Mouse (Mus musculus): ENCODE data around the gene Apol10b. TPM values are rescaled to one million over a fixed set of nuclear protein-coding genes. Genes with fewer than 3 reads are reported as not detected.

Gene Apol10b
- polyA plus RNA-seq, 1 experiment: 1.6 TPM

DNA sequence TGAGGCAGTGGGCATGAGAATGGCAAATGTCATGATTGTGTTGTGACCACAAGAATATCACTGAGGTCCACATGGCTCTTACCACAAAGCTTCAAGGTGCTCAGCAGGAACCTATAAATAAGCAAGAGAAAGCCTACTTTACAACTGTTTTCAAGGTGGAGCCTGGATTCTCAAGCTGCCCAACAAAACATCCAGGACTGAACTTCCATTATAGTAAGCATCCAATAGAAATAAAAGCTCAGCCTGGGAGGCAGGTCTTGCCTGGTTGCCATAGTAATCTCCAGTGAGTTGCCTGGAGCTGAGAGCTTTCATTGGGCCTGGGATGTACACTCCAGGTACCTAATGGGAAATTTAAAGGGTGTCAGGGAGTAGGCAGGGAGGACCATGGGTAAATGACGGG, 3.0 kb upstream of the Apol10b start, which contains the start of gene Gm36245:
TSS of gene Gm36245 (plus strand) at position 301 of the 400 bp plus-strand sequence.
- H3ac ChIP-seq (ENCODE audit: control insufficient read depth, insufficient read length): no peak within 1 kb of the TSS
- TF ChIP-seq USF1 (IDR thresholded peaks at IDR 0.05; ENCODE audit: low read depth) (no peak), CEBPB (IDR thresholded peaks at IDR 0.05; ENCODE audit: insufficient read depth, poor library complexity, severe bottlenecking) (no peak), REST (IDR thresholded peaks at IDR 0.05; ENCODE audit: insufficient read depth, insufficient read length) (no peak), POLR2AphosphoS2 (IDR thresholded peaks at IDR 0.05; ENCODE audit: insufficient read length, low read depth) (no peak), POLR2A (IDR thresholded peaks at IDR 0.05; ENCODE audit: insufficient read length, low read depth) (no peak), E2F4 (IDR thresholded peaks at IDR 0.05; ENCODE audit: insufficient read depth) (no peak), MAX (IDR thresholded peaks at IDR 0.05; ENCODE audit: low read depth) (no peak), MYOD1 (IDR thresholded peaks at IDR 0.05; ENCODE audit: control insufficient read depth in 1 of 3, insufficient read length in 2 of 3, low read depth in 2 of 3) (no peak), SRF (IDR thresholded peaks at IDR 0.05; ENCODE audit: control insufficient read depth, insufficient read length, low read depth) (no peak), MYOG (IDR thresholded peaks at IDR 0.05; ENCODE audit: control insufficient read depth in 1 of 3, insufficient read depth in 1 of 3, insufficient read length in 2 of 3, low read depth in 2 of 3) (no peak), TCF3 (IDR thresholded peaks at IDR 0.05; ENCODE audit: insufficient read length, low read depth) (no peak), TCF12 (IDR thresholded peaks at IDR 0.05; ENCODE audit: insufficient read depth, poor library complexity, severe bottlenecking) (no peak)
- no peak within 1 kb of the TSS for H3K4me3 ChIP-seq
- no peaks in the 10 kb centered on the region for H3K27me3 ChIP-seq (ENCODE audit: control insufficient read depth, insufficient read depth, insufficient read length)
- no peaks in the 10 kb centered on the region for H3K79me2 ChIP-seq (ENCODE audit: control insufficient read depth, insufficient read depth)
- H3K36me3 ChIP-seq (ENCODE audit: control insufficient read depth, insufficient read depth): no peaks in the 10 kb centered on the region
- H3K4me2 ChIP-seq (ENCODE audit: low read depth): no peak within 1 kb of the TSS

DNA sequence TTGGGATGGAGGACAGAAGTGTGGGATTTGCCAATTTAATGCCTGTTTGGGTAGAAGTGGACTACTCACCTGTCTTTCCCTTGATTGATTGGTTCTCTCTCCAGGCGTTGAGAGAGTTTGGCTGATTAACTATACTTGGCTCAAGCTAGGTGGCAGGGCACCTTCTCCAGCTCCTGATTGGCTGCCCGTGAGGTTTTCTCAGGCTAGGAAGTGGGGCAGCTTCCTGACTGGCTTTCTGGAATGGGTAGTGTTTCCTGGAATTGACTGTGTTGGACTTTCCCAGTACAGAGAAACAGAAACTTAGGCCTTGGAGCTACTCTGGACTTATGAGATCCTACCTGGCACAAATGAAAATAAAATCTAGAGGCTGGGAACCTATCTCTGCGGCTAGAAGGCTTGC, 2.5 kb upstream of the Apol10b start:
- Histone ChIP-seq H3K4me3 (no peak overlapping the region), H3K4me2 (ENCODE audit: low read depth) (no peak overlapping the region), H3K27me3 (ENCODE audit: control insufficient read depth, insufficient read depth, insufficient read length) (no peaks in the 10 kb centered on the region), H3ac (ENCODE audit: control insufficient read depth, insufficient read length) (no peak overlapping the region), H3K36me3 (ENCODE audit: control insufficient read depth, insufficient read depth) (no peaks in the 10 kb centered on the region), H3K79me2 (ENCODE audit: control insufficient read depth, insufficient read depth) (no peaks in the 10 kb centered on the region)
- TF ChIP-seq POLR2AphosphoS2 (IDR thresholded peaks at IDR 0.05; ENCODE audit: insufficient read length, low read depth) (no peak), POLR2A (IDR thresholded peaks at IDR 0.05; ENCODE audit: insufficient read length, low read depth) (no peak), SRF (IDR thresholded peaks at IDR 0.05; ENCODE audit: control insufficient read depth, insufficient read length, low read depth) (no peak), MYOG (IDR thresholded peaks at IDR 0.05; ENCODE audit: control insufficient read depth in 1 of 3, insufficient read depth in 1 of 3, insufficient read length in 2 of 3, low read depth in 2 of 3) (no peak), TCF12 (IDR thresholded peaks at IDR 0.05; ENCODE audit: insufficient read depth, poor library complexity, severe bottlenecking) (no peak), E2F4 (IDR thresholded peaks at IDR 0.05; ENCODE audit: insufficient read depth) (no peak), TCF3 (IDR thresholded peaks at IDR 0.05; ENCODE audit: insufficient read length, low read depth) (no peak), REST (IDR thresholded peaks at IDR 0.05; ENCODE audit: insufficient read depth, insufficient read length) (no peak), MYOD1 (IDR thresholded peaks at IDR 0.05; ENCODE audit: control insufficient read depth in 1 of 3, insufficient read length in 2 of 3, low read depth in 2 of 3) (no peak), CEBPB (IDR thresholded peaks at IDR 0.05; ENCODE audit: insufficient read depth, poor library complexity, severe bottlenecking) (no peak), USF1 (IDR thresholded peaks at IDR 0.05; ENCODE audit: low read depth) (no peak), MAX (IDR thresholded peaks at IDR 0.05; ENCODE audit: low read depth) (no peak)

DNA sequence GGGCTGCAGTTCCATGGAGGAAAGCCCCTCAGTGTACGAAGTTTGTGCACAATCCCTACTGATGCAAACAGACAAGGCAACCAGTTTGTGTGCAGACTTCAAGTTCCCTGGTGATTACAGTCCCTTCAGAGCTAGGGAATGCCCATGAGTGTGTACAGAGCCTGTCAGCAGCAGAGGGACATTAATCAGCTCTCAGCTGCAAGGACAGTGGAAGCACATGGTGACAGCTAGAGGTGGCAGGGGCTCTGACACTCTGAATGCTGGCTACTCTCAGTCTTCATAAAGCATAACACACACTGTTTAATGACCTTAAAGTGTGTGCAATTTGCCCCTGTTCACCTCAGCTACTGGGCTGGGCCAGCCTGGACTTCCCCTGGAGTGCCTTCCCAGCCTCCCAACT, 2.4 kb downstream of the Apol10b start:
- Histone ChIP-seq H3ac (ENCODE audit: control insufficient read depth, insufficient read length) (no peak overlapping the region), H3K36me3 (ENCODE audit: control insufficient read depth, insufficient read depth) (no peaks in the 10 kb centered on the region), H3K4me2 (ENCODE audit: low read depth) (no peak overlapping the region), H3K27me3 (ENCODE audit: control insufficient read depth, insufficient read depth, insufficient read length) (no peaks in the 10 kb centered on the region), H3K4me3 (no peak overlapping the region), H3K79me2 (ENCODE audit: control insufficient read depth, insufficient read depth) (no peaks in the 10 kb centered on the region)
- TF ChIP-seq TCF12 (IDR thresholded peaks at IDR 0.05; ENCODE audit: insufficient read depth, poor library complexity, severe bottlenecking) (no peak), E2F4 (IDR thresholded peaks at IDR 0.05; ENCODE audit: insufficient read depth) (no peak), CEBPB (IDR thresholded peaks at IDR 0.05; ENCODE audit: insufficient read depth, poor library complexity, severe bottlenecking) (no peak), MAX (IDR thresholded peaks at IDR 0.05; ENCODE audit: low read depth) (no peak), REST (IDR thresholded peaks at IDR 0.05; ENCODE audit: insufficient read depth, insufficient read length) (no peak), USF1 (IDR thresholded peaks at IDR 0.05; ENCODE audit: low read depth) (no peak), TCF3 (IDR thresholded peaks at IDR 0.05; ENCODE audit: insufficient read length, low read depth) (no peak), MYOG (IDR thresholded peaks at IDR 0.05; ENCODE audit: control insufficient read depth in 1 of 3, insufficient read depth in 1 of 3, insufficient read length in 2 of 3, low read depth in 2 of 3) (no peak), SRF (IDR thresholded peaks at IDR 0.05; ENCODE audit: control insufficient read depth, insufficient read length, low read depth) (no peak), POLR2AphosphoS2 (IDR thresholded peaks at IDR 0.05; ENCODE audit: insufficient read length, low read depth) (no peak), MYOD1 (IDR thresholded peaks at IDR 0.05; ENCODE audit: control insufficient read depth in 1 of 3, insufficient read length in 2 of 3, low read depth in 2 of 3) (no peak), POLR2A (IDR thresholded peaks at IDR 0.05; ENCODE audit: insufficient read length, low read depth) (no peak)

DNA sequence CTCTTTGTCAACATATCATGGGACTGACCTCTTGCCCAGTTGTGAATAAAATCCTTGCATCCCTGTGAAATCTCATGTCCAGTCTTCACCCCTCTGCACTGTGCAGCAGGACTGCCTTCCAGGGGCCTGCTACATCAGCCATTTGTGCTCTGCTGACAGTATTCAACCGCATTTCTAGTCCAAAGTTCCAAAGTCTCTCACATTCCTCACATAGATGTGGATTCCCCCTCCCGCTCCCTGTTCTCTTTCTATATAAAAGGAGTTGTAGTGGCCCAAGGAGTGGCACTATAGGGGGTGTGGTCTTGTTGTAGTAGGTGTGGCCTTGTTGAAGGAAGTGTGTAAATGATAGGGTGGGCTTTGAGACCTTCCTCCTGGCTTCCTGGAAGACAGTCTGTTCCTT, 5.0 kb downstream of the Apol10b start:
- H3K4me3 ChIP-seq: no peak overlapping the region
- no peaks in the 10 kb centered on the region for H3K36me3 ChIP-seq (ENCODE audit: control insufficient read depth, insufficient read depth)
- no peak overlapping the region for H3K4me2 ChIP-seq (ENCODE audit: low read depth)
- no peaks in the 10 kb centered on the region for H3K27me3 ChIP-seq (ENCODE audit: control insufficient read depth, insufficient read depth, insufficient read length)
- H3ac ChIP-seq (ENCODE audit: control insufficient read depth, insufficient read length): no peak overlapping the region
- no peaks in the 10 kb centered on the region for H3K79me2 ChIP-seq (ENCODE audit: control insufficient read depth, insufficient read depth)
- TF ChIP-seq MYOG (IDR thresholded peaks at IDR 0.05; ENCODE audit: control insufficient read depth in 1 of 3, insufficient read depth in 1 of 3, insufficient read length in 2 of 3, low read depth in 2 of 3): no peak
- no peak for TF ChIP-seq USF1 (IDR thresholded peaks at IDR 0.05; ENCODE audit: low read depth)
- no peak for TF ChIP-seq E2F4 (IDR thresholded peaks at IDR 0.05; ENCODE audit: insufficient read depth)
- TF ChIP-seq REST (IDR thresholded peaks at IDR 0.05; ENCODE audit: insufficient read depth, insufficient read length): no peak
- no peak for TF ChIP-seq POLR2A (IDR thresholded peaks at IDR 0.05; ENCODE audit: insufficient read length, low read depth)
- TF ChIP-seq TCF3 (IDR thresholded peaks at IDR 0.05; ENCODE audit: insufficient read length, low read depth): no peak
- no peak for TF ChIP-seq MAX (IDR thresholded peaks at IDR 0.05; ENCODE audit: low read depth)
- TF ChIP-seq POLR2AphosphoS2 (IDR thresholded peaks at IDR 0.05; ENCODE audit: insufficient read length, low read depth): no peak
- no peak for TF ChIP-seq SRF (IDR thresholded peaks at IDR 0.05; ENCODE audit: control insufficient read depth, insufficient read length, low read depth)
- TF ChIP-seq CEBPB (IDR thresholded peaks at IDR 0.05; ENCODE audit: insufficient read depth, poor library complexity, severe bottlenecking): no peak
- TF ChIP-seq TCF12 (IDR thresholded peaks at IDR 0.05; ENCODE audit: insufficient read depth, poor library complexity, severe bottlenecking): no peak
- TF ChIP-seq MYOD1 (IDR thresholded peaks at IDR 0.05; ENCODE audit: control insufficient read depth in 1 of 3, insufficient read length in 2 of 3, low read depth in 2 of 3): no peak

Measured in myocyte (in vitro differentiated cells).